Mouse (Mus musculus): ENCODE results near the gene Svs5.

DNA sequence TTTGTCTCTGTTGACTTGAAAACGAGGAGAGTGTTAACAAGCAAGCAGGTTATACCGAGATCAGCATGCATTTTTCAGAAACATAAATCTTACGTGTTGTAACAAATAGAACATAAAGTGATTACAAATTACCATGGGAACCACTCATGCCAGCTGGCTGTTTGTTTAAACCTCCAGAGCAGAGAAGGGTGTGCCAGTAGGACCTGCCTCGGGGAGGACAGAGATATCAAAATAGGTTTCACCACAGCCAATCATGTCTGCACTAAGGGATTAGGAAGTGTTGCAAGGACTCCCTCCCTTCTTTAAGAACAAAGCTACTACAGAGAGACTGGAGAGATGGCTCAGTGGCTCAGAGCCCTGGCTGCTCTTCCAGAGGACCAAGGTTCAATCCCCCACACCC is 40.6 kb downstream of the Svs5 start:
- TF ChIP-seq CTCF (IDR thresholded peaks at IDR 0.05; ENCODE audit: control insufficient read depth, insufficient read depth, insufficient read length): no peak
- no peak for TF ChIP-seq MYOD1 (IDR thresholded peaks at IDR 0.05; ENCODE audit: control insufficient read depth, insufficient read length, low read depth)
- TF ChIP-seq USF1 (IDR thresholded peaks at IDR 0.05; ENCODE audit: low read depth): no peak
- no peak for TF ChIP-seq MYOG (IDR thresholded peaks at IDR 0.05; ENCODE audit: control insufficient read depth, extremely low read depth, insufficient read length)
- TF ChIP-seq MAX (IDR thresholded peaks at IDR 0.05): no peak
